Mouse (Mus musculus): ENCODE data around the gene P4htm.

P4htm gene

GRCm38 (mm10) chr9:108577025-108577424 is 20.4 kb downstream of the P4htm start:
- DNase-seq, result no peak

DNA sequence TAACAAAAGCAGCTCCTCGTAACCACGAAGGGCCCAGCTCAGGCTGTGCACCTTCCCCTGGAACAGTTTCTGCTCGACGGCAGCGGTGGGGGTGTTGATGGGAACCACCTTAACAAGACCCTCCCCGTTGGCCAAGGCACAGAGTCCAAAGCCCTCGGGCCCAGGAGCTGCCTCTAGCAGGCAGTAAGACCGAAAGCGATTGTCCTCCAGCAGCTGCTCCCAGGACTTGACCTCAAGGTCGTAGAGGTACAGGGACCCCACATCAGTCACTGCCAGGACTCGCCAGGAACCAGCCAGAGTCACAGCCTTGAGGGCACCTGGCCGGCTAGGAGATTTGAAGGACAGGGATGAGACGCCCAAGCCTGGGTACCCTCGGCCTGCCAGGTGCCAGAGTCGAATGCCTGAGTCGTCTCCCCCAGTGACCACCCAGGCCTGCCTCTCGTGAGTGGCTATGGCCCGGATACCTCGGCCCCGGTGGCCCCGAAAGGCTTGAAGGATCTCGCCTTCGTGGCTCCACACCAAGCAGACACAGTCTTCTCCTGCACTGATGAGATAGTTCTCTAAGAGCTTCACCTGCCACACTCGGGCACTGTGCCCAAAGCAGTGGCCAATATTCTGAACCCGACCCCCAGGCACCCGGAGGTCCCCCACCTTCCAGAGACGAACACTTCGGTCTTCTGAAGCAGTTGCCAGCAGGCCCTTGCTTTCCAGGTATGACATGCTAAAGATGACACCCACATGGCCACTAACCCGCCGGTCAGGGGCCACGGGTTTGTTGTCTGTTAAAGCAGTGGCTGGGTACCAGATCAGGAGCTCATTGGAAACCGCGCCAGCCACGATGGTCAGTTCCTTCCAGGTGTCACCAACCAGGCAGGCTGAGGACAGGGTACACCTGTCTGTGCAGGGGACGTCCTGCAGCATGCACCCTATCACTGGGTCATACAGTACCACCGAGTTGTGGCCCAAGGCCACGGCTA is 21.9 kb downstream of the P4htm start:
- no peak for DNase-seq

- no peak for DNase-seq
These were observed 22.5 kb downstream of the P4htm start for GRCm38 (mm10) chr9:108574921-108575320.

- DNase-seq, result peak; percentile 57
These were observed 23.4 kb downstream of the P4htm start for GRCm38 (mm10) chr9:108573774-108574690.

GRCm38 (mm10) chr9:108572321-108572720 is 25.1 kb downstream of the P4htm start:
- DNase-seq, result no peak

- DNase-seq, result no peak
These were observed 26.0 kb downstream of the P4htm start for GRCm38 (mm10) chr9:108571401-108571973.

- peak; percentile 78 for DNase-seq
These were observed 27.1 kb downstream of the P4htm start for GRCm38 (mm10) chr9:108570207-108570896.

GRCm38 (mm10) chr9:108569381-108570206 is 27.9 kb downstream of the P4htm start, which contains the start of gene Dalrd3:
Gene Dalrd3, plus strand, starts transcription at chr9:108569886.
- peak; percentile 96 for DNase-seq

- no peak for DNase-seq
These were observed 29.0 kb downstream of the P4htm start for GRCm38 (mm10) chr9:108568511-108568921.

- DNase-seq, result no peak
These were observed 29.5 kb downstream of the P4htm start for GRCm38 (mm10) chr9:108567931-108568419.

GRCm38 (mm10) chr9:108566815-108567776 is 30.4 kb downstream of the P4htm start, which contains the start of gene Ndufaf3:
Gene Ndufaf3, minus strand, starts transcription at chr9:108567434.
- peak; percentile 96 for DNase-seq

DNA sequence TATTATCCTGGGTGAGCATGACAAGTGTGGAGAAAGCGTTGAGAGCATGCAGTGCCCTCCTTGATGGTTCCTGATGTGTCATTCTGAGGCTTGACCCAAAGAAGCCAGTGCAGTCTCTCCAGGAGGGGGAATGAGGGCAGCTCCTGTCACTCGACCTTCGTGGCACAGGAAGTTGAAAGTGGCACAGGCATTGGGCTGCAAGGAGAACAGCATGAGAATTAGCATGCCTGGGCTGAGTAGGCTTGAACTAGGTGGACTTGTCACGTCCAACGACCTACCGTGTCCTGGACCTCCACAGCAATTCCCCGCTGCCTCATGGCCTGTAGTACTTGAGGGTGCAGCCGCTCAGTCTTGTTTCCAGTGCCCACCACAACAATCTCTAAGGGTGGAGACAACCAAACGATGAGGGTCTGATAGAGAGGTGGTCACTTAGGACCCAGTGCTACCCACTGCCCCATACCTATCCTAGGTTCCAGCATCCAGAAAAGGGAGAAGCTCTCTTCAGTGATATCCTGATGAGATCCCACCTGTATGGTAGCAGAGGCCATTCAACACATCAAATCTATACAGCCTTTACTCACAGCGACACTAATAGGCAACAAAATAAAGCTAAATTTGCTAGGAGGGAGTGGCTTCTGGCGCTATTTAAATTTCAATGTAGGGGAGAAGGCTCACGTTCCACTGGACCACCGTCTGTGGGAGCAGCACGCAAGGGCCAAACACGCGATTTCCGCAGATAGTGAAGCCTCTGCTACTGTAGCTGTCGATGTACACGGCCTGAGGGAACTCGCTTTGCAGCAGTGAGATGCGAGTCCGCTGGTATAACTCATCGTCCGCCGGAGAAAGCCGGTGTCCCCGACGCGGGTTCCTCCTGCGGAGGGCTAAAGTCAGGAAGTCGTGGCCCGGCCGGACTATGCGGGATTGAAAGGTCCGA is 31.3 kb downstream of the P4htm start:
- DNase-seq, result no peak

DNA sequence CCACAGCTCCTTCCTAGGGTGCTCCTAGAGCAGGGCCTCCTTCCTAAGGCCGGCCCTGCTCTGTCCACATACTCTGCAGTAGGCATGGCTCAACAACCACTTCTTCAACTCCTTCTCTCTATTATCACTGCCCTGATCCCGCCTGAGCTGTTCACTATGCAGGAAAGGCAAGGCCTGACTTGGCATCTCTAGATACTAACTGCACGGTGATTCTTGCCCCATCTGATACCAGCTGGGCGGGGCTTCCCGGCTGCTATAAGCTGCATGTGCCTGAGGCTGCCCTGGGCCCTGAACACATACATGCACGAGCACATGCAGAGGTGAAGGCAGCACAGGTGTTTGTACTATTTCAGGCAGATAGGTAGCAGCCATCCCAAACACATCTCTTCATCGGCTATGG is 33.3 kb downstream of the P4htm start:
- no peak for DNase-seq

GRCm38 (mm10) chr9:108563671-108564070 is 33.8 kb downstream of the P4htm start:
- no peak for DNase-seq

DNA sequence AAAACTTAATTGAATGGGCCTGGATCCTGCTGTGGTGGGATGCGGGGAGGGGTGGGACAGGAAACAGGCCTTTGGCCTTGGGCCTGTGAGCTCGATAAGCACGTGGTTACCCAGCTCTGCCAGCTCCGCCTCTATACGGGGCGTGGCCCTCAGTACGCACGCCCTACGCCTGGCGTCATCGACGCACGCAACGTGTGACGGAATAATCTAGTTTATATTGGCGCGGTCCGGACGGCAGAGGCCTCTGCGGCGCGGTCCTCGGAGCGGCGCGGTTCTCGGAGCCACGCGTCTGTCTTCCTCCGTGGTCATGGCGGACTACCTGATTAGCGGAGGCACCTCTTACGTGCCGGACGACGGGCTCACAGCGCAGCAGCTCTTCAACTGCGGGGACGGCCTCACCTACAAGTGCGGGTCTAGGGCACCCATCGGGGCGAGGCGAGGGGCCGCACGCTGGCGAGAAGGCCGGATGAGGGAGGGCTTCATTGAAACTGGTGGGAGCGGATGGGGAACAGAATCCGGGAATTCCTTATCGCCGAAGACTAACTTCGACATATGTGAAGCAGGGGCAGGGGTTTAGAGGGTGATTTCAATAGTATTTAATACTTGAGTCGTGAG is 37.1 kb downstream of the P4htm start, which contains the start of gene Impdh2:
TSS of gene Impdh2 (plus strand) at position 60 of the 615 bp plus-strand sequence.
- DNase-seq, result peak; percentile 95

GRCm38 (mm10) chr9:108559169-108559568 is 38.3 kb downstream of the P4htm start:
- no peak for DNase-seq

DNA sequence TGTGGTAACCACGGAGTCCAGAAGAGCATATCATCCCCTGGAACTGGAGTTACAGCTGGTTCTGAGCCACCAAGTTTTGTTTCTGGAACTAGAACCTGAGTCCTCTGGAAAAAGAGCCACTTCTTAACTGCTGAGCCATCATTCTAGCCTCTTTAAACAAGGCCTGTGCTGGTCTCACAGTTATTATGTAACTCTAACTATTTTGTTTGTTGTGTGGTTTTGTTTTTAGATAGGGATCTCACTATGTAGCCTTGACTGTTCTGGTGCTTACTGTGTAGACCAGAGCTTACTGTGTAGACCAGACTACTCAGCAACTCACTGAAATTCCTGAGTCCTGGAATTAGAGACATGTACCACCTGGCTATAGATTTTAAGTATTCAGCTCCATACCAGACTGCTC is 50.6 kb downstream of the P4htm start:
- DNase-seq, result no peak

DNA sequence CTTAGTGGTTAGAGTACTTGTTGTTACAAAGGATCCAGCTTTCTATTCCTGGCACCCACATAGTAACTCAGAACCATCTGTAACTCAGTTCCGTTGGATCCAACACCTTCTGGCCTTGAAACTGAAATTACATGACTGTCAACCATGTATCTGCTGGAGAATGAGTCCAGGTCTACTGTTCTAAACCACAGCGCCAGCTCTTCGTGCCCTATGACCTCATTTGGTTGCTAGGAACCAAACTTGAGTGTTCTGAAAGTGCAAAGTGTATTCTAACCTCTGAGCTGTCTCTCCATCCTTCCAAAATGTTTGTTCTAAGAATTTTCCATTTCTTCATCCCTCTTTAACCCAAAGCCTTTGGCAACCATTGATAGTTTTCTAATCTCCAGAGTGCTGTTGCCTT is 51.5 kb downstream of the P4htm start:
- no peak for DNase-seq
